Mouse (Mus musculus) stomach, postnatal 0 days (tissue): ENCODE results near the gene Igll1.

Experiments used
- CTCF ChIP-seq: IDR thresholded peaks from 2 replicates; pipeline ENCODE4 v1.5.1; 2016; ENCODE audit warnings: antibody characterized with exemption, low read depth, mild to moderate bottlenecking, moderate library complexity
- EP300 ChIP-seq: optimal IDR thresholded peaks from 2 replicates; pipeline ENCODE3; 2016; ENCODE audit warnings: antibody characterized with exemption

GRCm38 (mm10) chr16:16888341-16888740, 24.6 kb upstream of the Igll1 start:
- TF ChIP-seq CTCF: no peak
- no peak for TF ChIP-seq EP300
